Comparison of ENCODE assay signal across 8 mouse cellular contexts in the genomic region with DNA sequence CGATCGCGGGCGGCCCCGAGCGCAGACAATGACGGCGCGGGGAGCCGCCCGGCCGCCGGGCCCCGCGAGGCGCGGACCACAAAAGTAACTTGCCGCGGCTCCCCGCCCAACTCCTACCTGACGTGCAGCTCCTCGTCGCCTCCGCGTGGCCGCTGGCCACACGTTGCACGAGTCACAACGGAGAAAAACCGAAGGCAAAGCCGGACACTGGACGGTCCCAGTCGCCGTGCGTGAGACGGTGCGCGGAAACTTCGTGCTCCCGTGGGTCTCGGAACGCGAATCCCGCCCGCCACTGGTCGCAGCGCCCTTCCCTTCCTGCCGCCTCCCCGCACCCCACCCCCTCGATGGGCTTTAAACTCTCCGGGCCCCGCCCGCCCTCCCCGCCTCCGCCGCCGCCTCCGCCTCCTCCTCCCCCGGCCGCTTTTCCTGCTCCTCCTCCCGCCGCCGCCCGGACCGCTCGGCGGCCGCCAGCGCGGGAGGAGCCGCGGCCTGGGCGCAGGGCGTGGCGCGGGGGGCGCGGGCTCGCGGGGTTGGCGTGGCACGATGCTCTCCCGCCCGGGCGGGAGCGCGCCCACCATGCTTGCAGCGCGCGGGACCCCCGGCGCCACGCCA. TPM values are rescaled to one million over a fixed set of nuclear protein-coding genes. Genes with fewer than 3 reads are reported as not detected.
DNase-seq lines count a peak whose midpoint lies in the region; ATAC-seq and TF ChIP-seq lines count a peak whose summit lies in the region.

No protein-coding gene starts in this region.

- no peak for DNase-seq in layer of hippocampus, adult 2 months (ENCODE audit: low spot score in 2 of 2)
- DNase-seq in layer of hippocampus, postnatal 10 days (ENCODE audit: low spot score in 2 of 2) = no peak
- DNase-seq in heart, postnatal 14 days = peak; percentile 66 to 75
- peak; percentile 79 to 85 for DNase-seq in kidney, postnatal 4 days
- DNase-seq in B cell, adult 2 months = no peak

- peaks cover 90% of the 10 kb centered on the region for H3K27me3 ChIP-seq in forebrain, embryonic 12.5 days
- no peaks in the 10 kb centered on the region; the same call in 1 of the 2 replicates for H3K27me3 ChIP-seq in testis, adult 2 months (ENCODE audit: control insufficient read depth, insufficient read depth, low read length)

- ATAC-seq in forebrain, embryonic 12.5 days (ENCODE audit: low FRiP score) = peak; percentile 65
- ATAC-seq in megakaryocyte progenitor cell, adult 5-6 weeks (replicated peaks; ENCODE audit: poor library complexity) = peak; percentile 47

- H3K27ac ChIP-seq in layer of hippocampus, adult 2 months = no peak overlapping the region
- peak overlapping the region; percentile 87 for H3K27ac ChIP-seq in forebrain, embryonic 12.5 days
- no peak overlapping the region for H3K27ac ChIP-seq in testis, adult 2 months (ENCODE audit: control insufficient read depth, insufficient read depth, low read depth, low read length)

- no peaks in the 10 kb centered on the region for H3K9me3 ChIP-seq in forebrain, embryonic 12.5 days

- H3K4me1 ChIP-seq in forebrain, embryonic 12.5 days = peaks cover 13% of the 10 kb centered on the region
- peaks cover 9% of the 10 kb centered on the region for H3K4me1 ChIP-seq in testis, adult 2 months (ENCODE audit: control insufficient read depth, insufficient read depth, low read length)

- peak overlapping the region; percentile 88 for H3K9ac ChIP-seq in forebrain, embryonic 12.5 days

- H3K4me3 ChIP-seq in layer of hippocampus, adult 2 months = peak overlapping the region; percentile 39
- H3K4me3 ChIP-seq in forebrain, embryonic 12.5 days (replicated peaks) = peak overlapping the region; percentile 66
- H3K4me3 ChIP-seq in testis, adult 2 months (ENCODE audit: control insufficient read depth, low read depth, low read length) = peak overlapping the region; percentile 84

- under 1% methylated on average over 67 of the region's 93 CpGs for WGBS in forebrain, embryonic 12.5 days

- no peak for TF ChIP-seq POLR2A in testis, adult 2 months (IDR thresholded peaks at IDR 0.05; ENCODE audit: control insufficient read depth, low read depth, low read length)

- H3K36me3 ChIP-seq in forebrain, embryonic 12.5 days (replicated peaks) = no peaks in the 10 kb centered on the region
- no peaks in the 10 kb centered on the region for H3K36me3 ChIP-seq in testis, adult 2 months (ENCODE audit: control insufficient read depth, insufficient read depth, low read length)

- intact Hi-C loops in heart, postnatal 14 days (cut with DNase I) = loop anchor here (5.0 kb wide), 2 partner anchors 60 to 320 kb away; no protein-coding TSS in a partner anchor

- TF ChIP-seq CTCF in layer of hippocampus, adult 2 months (conservative IDR thresholded peaks at IDR 0.05) = no peak
- no peak for TF ChIP-seq CTCF in testis, adult 2 months (IDR thresholded peaks at IDR 0.05; ENCODE audit: control insufficient read depth, insufficient read depth, insufficient replicate concordance, low read depth, low read length)

- peak overlapping the region; percentile 55 for H3K4me2 ChIP-seq in forebrain, embryonic 12.5 days

RNA-seq across cellular contexts. Expression of gene Grb10, which starts 1.3 kb away (rescaled TPM):
- 10 to 100 TPM; 25.0 TPM for total RNA-seq in layer of hippocampus, adult 2 months (2021)
- 10 to 100 TPM; 33.8 to 34.6 TPM for total RNA-seq in layer of hippocampus, postnatal 10 days (2021)
- 345 and 376 TPM in 2 replicates for polyA plus RNA-seq in forebrain, embryonic 12.5 days (2016; fragmentation: Nextera tagmentation; extraction: Ambion mirVana)
- 100 to 1,000 TPM; 138 to 163 TPM for total RNA-seq in heart, postnatal 14 days (2021)
- total RNA-seq in megakaryocyte progenitor cell, adult 5-6 weeks (2015) = 8.3 and 13.5 TPM in 2 replicates
- total RNA-seq in megakaryocyte progenitor cell, adult 5-6 weeks (2017) = 4.5 and 12.8 TPM in 2 replicates
- 12.1 and 12.2 TPM in 2 replicates for polyA plus RNA-seq in testis, adult 2 months (2012; rRNA removed)

Comparison
In these comparisons a context has a peak if more than half of its experiments do, and no peak if none do; other contexts are left out.
1. DNase-seq: peak in heart, postnatal 14 days (2 of 2) and kidney, postnatal 4 days (2 of 2); none in layer of hippocampus, adult 2 months (0 of 2), layer of hippocampus, postnatal 10 days (0 of 2) and B cell, adult 2 months (0 of 2).
2. Peak in every context shown above with its lines, with median percentiles within 50 percentile points of each other: H3K4me3 ChIP-seq.